Mouse (Mus musculus) CD4-positive, CD25-positive, alpha-beta regulatory T cell, adult 2 months (primary cell): ENCODE results near the gene Topbp1.
A peak's percentile ranks its signal among the peaks of the same experiment; 100 is the strongest.
"Not testable (repeated sequence)": the region's sequence is repeated elsewhere in the genome, so short reads cannot be mapped to it uniquely, and the experiment has no call there.

Experiments
- DNase-seq: peaks from one replicate; pipeline ENCODE4 v3.0.0-alpha.2; 2012; ENCODE audit warnings: low read depth, low spot score

The Topbp1 gene

DNA sequence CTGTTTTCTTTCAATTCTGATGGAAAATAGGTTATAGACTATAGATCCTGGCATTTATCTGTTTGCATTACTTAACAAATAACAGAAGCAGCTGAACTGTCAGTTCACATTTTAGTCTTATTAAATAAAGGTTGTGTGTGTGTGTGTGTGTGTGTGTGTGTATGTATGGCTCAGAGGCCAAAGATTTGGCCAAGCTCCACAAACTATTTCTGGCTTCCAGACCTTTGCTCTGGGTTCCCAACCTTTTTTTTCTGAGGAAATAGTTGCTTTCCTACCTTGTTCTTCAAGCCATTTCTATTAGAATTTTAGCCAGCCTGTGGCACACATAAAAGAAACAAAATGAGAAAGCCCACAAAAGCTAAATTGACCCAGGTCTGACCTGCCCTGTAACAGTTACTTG, 43.8 kb downstream of the Topbp1 start:
- DNase-seq: no peak

DNA sequence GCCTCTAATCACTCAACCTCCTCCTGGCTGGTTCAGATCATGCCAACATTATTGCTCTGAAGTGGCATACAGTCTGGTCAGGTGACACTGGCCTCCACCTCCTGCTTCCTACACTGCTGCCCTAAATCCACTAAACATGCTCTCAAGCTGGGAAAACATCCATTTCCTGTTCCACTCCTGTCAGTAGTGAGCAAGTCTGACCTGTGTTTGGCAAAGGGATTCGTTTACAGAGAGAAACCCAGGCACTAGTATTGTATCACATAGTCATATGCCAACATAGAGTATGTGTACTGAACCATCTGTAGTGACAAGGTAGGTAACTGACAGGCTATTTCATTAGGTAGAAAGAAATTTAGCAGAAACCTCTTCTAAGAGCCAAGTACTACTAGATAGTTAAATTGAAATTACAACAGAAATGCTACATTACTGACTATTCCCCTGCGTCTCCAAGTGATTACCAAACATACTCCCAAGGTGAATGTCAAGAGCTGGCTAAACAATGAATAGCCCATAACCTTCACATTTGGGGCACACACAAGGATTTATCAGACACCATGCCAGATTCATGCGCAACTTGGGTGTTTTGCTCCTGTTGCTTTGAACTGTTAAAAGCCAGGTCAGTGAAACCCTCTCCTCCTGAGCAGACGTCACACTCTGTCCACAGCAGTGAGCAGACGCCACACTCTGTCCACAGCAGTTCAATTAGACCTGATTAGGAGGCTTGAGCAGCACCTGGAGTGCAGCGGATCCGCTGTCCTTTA, 48.7 kb downstream of the Topbp1 start:
- DNase-seq: not testable (repeated sequence)

DNA sequence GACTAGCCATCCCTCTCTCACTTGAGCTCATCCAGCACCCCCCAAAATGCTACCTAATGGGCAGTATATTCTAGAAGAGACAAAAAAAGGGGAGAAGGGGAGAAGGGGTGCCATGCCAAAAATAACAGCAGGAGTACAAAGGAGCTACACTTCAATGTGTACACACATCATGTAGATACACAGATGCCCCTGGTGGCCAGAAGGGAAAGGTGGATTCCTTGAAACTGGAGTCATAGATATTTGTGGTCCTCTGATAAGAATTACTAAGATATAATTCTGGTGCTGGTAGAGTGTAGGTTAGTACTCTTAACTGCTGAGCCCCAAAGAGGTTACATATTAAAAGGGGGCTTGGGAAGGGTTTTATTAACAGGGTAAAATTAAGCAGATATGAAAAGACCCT, 52.9 kb downstream of the Topbp1 start:
- DNase-seq: peak; percentile 21

DNA sequence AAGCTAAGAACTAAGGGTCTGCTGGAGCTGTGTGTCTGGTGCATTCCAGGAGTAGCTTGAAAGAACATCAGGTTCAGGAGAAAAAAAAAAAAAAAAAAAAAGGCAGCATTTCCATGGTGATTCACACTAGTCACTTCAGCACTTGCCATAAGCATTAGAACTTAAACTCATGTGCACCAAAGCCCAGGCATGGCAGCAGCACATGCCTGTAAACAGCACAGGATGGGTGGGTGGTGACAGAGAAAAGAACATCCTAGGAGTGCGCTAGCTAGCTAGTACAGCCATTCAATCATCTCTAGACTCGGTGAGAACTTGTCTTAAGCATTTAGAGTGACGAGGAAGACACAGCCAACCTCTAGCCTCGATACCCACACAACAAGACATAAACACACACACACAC, 53.5 kb downstream of the Topbp1 start:
- DNase-seq: no peak

DNA sequence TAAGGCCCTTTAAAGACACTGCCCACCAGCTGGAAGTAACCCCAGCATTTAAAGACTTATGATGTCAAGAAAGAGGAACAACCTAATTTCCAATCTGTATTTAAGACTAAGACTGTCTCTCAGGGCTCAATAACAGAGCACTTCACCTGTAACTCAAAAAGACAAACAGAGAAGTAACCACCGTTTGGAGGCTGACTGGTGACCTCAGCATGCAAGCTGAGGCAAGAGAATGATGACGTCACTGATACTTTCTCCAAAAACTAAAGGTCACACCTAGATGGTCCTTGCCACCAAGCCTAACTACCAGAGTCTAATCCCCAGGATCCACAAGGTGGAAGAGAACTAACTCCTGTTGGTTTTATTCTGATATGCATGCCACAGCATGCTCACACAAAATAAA, 55.6 kb downstream of the Topbp1 start:
- no peak for DNase-seq

DNA sequence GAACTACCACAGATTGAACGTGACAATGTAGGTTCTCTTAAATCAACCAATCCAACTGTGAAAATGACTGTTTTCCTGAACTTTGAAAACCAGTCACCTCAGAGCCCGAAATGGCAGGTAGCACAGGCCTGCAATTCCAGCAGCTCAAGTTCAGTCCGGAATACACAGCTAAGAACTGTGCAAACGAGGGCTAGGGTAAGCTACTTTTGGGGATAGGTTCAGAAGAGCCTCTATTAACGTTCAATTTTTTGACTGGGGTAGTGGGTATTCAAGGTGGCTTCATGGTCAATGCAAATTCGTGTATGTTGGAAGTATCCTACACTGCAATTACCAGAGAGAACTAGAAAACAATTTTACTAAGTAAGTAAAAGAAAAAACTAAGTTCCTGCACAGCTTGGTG, 58.1 kb downstream of the Topbp1 start:
- DNase-seq: no peak

DNA sequence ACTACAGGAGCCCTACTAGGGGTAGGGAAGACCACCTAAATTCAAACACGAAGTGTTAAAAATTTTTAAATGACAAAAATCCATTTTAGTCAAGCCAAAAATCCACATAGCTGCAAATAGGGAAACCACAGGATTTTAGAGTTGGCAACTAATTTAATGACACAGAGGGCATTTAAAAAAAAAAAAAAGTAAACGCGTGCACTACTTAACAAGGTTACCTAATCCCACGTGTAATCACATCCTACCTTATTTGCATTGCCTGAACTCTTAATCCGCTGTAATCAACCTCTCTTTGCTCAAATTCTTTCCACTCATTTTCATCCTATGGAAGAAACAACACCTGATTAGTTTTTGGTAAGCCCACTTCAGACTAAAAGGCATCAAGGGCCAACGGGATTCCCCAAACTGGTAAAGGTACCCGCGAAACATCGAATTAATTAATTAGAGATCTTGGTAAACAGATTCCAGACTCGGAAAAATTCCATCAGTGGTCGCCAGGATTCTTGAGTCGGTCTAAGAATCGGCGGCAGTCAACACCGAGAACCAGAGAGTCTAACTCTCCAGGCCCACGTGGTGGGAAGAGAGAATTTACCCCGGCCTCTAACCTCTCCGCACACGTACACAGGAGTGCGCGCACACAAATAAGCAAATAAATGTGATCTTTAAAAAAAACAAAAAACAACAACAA, 58.9 kb downstream of the Topbp1 start:
- peak; percentile 49 for DNase-seq

DNA sequence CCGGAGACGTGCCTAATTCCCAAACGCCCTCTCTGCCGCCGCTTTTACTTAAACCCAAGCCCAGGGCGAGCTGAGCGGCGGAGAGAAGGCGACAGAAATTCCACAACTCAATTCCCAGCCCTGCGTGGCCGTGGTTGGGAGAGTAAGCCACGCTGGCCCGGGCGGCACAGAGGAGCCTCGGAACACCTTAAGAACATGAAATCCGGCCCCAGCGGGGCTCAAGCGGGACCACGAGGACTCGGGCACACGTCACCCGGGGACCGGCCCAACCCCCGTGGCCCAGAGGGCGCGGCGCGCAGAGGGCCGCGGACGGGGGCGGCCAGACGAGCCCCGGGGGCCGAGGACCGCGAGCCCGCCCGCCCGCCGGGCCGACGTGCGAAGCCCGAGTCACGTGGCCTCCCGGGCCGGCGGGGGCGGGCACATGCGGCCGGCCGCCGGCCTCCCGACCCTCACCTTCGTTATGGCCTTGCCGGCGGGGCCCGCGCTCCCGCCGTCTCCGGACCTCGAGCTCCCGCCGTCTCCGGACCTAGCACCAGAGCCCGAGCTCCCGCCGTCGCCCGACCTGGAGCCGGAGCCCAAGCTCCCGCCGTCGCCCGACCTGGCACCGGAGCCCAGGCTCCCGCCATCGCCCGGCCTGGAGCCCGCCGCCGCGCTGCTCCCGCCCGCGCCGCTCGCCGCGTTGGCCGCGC, 59.7 kb downstream of the Topbp1 start:
- peak; percentile 67 for DNase-seq

DNA sequence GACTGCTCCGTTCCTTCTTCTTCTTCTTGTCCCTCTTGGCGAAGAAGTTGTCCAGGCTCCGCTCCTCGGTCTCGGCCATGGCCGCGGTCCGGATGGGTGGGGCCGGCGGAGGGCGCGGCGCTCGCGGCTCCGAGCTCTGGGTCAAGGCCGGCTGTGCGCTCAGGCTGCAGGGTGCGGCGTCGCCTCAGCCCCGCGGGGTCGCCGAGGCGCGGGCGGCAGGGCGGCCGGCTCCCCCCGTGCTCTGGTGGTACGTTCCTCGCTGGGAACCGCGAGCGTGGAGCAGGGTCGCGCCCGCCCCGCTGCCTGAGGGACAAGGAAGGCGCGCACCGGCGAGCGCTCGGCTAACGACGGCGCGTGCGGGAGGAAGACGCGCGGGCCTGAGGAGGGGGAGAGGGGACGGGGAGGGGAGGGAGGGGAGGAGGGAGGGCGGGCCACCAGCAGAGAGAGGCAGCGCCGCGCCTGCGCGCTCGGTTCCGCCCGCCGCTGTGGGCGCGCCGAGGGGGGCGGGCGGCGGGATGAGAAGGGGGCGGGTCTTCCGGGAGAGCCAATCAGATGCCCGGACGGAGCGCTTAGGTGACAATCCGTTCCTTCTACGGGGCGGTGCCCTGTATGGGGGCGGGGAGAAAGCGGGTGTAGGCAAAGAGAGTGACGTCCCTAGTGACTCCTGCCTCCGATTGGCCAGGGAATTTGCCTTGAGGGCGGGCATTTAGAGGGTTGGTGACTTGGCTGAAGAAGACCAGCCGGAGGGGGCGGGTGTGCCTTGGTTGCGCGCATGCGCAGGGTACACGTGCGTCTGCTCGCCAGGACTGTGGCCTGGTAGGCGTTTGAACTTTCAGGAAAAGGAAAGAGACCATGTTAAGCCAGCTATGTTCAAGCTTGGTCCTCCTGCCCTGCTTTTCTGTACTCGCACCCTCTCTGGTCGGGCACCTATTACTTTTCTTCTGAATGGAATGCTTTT, 60.6 kb downstream of the Topbp1 start, which contains the start of gene Cdv3:
TSS of gene Cdv3 (minus strand) at position 551 of the 958 bp plus-strand sequence.
- peak; percentile 100 for DNase-seq

DNA sequence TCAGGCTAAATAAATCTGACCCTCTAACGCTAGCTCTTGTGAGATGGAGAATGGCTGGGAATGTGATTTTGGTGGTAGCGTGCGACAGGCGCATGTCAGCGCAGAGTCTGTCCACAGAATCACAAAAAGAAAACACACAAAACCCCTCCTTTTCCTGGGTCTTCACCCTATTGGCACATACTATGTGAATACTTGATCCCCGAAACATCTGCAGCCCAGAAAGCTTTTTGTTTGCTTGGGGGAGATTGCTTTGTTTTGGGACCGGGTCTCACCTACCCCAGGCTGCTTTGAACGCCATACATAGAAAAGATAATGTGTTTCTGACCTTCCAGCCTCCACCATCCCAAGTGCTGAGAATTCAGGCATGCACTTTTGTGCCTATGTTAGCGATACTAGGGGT, 61.3 kb downstream of the Topbp1 start:
- no peak for DNase-seq

DNA sequence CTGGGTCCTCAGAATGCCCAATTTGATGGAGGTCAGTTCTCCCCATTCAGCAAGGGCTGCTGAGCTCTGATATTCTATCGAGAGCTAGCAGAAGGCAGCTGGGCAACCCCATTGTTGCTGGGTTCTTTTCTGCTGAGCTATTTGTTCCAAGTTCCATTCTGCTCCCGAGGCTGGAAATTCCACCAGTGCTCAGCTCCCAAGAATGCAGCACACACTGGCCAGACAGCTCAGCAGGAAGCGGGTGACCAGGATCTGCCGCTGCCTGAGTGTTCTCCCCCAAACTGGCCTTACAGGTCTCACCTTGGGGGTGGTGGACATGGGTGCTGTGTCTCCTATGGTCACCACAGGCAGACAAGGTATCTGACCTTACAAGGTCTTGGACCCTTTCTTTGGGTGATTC, 64.9 kb downstream of the Topbp1 start:
- no peak for DNase-seq

DNA sequence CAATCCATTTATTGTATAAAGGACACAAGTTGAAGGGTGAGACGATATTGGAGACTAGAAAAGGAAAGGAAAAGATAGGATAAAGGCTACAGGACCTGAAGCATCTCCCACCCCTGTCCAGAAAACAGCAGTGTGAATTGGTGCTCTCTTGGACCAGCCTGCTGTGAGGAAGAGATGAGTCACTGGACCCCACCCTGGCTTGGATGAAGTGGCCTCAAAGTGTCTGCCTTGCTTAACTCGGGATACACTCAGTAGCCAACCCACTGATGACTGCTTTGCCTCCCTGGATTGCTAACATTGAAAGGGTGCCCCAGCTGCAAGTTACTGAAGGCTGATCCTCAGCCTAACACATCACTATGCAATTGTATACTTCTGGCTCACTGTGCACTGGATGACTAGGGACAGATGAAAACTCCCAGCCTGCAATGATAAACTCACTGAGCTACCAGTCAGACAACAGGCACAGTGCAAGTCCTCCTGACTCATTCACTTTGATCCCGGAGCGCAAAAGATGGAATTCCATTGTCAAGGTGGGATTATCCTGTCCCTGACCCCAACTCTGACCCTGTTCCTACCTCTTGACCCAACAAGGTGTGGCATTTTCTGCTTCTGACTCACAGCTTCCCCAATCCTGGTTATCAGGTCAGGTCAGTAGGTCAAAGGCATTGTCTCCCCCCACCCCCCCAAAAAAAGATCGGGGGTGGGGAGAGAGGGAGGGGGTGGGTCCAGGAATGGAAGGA, 67.4 kb downstream of the Topbp1 start:
- DNase-seq: no peak

DNA sequence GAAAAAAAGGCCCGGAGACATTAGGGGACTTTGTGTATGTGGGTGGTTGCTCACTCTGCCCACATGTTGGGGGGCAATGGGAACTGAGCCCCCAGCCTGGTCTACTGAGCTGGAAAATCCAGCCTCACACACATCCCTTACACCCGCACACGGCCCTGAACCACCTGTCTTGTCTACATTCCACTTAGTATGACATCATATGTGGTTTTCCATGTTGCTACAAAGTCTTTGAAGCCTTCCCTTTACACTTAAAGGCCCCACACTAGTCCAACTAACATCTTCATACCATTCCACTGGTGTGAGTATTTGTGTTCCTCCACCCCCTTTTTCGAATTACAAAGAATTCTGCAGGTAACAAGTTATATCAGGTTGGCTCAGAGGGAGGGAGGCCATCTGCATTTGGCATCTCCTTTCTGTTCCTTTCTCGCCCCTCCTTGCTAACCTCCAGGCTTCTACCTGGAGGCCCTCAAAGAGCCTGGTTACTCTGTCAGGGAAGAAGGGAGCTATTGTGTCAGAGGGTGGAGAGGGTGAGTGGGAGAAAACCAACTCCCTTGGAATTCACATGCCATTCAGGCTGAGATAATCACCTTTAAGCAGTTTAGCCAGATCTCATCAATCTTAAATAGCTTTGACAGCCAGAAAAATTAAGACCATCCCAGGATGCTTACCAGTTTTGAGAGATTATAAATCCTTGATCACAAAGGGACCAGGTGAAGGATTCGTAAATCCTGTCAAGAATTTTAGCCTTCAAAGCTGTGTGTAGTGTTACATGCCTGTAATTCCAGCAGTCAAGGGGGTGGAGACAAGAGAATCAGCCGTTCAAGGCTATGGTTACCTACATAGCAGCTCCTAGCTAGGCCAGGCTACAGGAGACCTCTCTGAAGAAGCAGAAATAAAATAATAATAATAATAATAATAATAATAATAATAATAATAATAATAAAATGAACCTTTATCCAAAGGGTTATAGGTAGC, 71.6 kb downstream of the Topbp1 start:
- no peak for DNase-seq

DNA sequence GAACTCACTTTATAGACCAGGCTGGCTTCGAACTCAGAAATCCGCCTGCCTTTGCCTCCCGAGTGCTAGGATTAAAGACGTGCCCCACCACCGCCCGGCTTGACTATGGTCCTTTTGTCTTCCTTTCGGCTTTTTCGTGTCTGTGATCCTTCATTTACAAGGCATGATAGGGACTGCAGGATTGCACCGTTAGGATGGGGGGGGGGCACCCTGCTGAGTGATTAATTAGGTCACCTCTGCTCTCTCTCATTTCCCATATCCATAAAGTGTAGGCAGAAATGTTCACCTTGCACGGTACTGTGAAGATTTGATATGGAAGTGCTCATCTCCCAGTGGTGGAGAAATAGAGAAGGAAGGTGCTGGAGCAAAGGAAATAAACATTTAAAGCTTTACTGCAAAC, 73.7 kb downstream of the Topbp1 start:
- no peak for DNase-seq

DNA sequence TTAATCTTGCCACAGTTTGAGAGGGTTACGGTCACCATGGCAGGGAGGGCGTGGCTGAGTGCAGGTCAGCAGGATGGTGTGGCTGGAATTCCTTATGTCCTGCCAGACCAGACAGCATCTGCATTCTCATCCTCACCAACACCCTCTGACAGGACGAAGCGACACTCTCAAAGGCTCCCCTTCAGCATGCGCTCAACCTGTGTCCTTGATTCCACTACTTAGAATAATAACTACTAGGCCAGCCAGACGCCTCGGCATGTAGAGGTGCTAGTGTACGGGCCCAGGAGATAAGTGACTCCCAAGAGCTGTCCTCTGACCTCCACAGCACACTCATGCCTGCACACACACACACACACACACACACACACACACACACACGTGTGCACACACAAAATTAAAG, 74.2 kb downstream of the Topbp1 start:
- DNase-seq: no peak

DNA sequence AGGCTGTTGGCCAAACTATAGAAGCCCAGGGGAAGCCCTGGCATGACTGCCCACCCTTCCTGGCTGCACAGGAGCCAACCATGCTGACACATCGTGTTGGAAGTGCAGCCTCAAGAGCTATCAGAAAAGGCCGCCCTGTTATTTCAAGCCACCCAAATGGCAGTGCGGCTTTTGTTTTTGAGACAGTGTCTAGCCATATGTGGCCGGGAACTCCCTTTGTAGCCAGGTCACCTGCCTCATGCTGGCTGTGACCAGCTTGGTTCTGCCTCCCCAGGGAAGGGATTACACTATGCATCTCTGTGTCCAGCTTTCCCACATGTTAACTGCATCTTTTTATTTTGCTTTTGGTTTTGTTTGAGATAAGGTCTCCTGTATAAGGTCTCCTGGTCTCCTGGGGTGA, 75.6 kb downstream of the Topbp1 start:
- DNase-seq: no peak

DNA sequence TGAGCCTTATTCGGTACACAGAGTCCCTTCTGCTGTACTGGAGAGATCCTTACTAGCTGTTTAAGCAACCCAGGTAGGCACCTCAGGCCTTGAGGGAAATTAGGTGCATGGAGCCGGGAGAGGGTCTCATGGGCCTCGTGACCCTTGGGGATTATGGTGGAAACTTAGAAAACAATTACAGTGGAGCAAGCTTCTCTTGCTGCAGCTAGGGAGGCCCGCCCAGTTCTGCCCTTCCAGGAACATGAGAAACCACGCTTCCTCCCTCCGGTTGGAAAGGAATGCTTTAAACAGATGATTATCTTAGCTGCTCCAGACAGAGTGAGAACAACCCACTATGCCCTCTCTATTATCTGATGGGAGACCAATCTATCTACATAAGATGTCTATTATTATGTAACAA, 78.0 kb downstream of the Topbp1 start:
- no peak for DNase-seq

DNA sequence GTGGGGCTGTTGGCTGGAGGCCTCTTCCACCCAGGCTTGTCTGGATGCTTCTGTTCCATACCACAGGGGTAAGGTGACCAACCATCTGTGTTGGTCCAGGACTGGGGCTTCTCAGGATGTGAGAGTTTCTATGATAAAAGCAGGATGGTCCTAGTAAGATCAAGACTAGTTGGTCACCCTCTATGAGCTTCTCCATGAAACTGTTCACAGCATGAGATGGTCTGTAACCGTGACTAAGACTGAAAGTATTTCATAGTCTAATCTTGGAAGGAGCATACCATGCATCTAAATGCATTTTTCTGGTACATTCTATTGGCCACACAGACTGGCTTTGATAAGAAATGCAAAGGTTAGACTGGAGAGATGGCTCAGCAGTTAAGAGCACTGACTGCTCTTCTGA, 78.6 kb downstream of the Topbp1 start:
- DNase-seq: no peak

DNA sequence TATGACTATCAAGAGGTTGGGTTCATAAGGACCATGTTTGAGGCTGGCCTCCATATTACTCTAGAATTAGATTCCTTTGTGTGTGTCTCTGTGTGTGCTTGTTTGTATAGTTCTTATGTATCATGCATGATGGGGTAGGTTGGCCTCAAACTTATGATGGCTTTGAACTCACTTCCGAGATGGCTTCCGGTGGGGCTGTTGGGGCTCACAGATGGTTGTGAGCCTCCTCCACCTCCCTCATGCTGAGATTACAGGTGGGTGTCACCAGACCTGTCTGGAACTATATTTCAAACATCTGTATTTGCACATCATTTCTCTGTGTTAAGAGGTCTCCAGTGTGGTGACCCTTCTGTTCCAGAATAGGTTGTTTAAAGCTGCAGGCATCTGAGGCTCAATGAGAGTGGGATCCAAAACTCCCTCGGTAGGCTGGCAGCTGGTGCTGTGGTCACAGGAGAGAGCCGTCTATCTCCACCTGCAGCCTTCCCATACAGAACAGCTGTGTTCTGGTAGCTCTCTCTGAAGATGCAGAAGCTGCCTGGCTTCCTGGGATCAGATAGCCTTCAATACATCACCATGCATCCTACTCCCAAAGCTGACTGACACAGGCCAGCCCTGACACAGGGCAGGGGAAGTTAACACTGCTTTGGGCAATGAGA, 79.3 kb downstream of the Topbp1 start:
- no peak for DNase-seq
